Mouse (Mus musculus) MN1 (cell line): ENCODE results near the gene Cend1.
"Not testable (repeated sequence)": the region's sequence is repeated elsewhere in the genome, so short reads cannot be mapped to it uniquely, and the experiment has no call there.

Source experiments
- DNase-seq: peaks from one replicate; pipeline ENCODE4 v3.0.0-alpha.2; 2016; ENCODE audit warnings: low spot score

Cend1 gene

DNA sequence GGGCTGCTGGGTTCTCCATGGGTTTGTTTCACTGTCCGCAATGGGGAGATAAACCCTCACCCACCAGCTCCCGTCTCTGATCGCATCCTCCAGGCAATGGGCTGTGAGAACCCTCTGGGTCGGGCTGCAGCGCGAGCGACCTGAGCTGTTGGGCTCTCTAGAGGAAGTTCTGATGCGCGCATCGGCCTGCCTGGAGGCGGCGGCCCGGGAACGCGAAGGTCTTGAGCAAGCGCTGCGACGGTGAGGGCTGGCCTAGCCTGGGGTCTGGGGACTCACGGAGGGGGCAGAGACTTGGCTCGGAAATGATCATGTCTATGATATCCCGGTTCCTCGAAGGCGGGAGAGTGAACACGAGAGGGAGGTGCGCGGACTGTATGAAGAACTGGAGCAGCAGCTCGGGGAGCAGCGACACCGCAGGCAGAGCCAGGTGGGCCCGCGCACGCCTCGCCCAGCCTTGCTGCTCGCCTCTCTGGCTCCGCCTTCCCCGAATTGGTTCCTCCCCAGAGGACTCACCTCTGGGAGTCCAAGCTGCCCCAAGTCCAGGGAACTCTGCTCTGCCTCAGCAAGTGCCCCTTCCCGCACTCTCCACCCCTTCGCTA lies 35.4 kb upstream of the Cend1 start:
- no peak for DNase-seq

GRCm38 (mm10) chr7:141463824-141464602 lies 34.7 kb upstream of the Cend1 start:
- no peak for DNase-seq

GRCm38 (mm10) chr7:141462333-141462821 lies 33.1 kb upstream of the Cend1 start:
- no peak for DNase-seq

DNA sequence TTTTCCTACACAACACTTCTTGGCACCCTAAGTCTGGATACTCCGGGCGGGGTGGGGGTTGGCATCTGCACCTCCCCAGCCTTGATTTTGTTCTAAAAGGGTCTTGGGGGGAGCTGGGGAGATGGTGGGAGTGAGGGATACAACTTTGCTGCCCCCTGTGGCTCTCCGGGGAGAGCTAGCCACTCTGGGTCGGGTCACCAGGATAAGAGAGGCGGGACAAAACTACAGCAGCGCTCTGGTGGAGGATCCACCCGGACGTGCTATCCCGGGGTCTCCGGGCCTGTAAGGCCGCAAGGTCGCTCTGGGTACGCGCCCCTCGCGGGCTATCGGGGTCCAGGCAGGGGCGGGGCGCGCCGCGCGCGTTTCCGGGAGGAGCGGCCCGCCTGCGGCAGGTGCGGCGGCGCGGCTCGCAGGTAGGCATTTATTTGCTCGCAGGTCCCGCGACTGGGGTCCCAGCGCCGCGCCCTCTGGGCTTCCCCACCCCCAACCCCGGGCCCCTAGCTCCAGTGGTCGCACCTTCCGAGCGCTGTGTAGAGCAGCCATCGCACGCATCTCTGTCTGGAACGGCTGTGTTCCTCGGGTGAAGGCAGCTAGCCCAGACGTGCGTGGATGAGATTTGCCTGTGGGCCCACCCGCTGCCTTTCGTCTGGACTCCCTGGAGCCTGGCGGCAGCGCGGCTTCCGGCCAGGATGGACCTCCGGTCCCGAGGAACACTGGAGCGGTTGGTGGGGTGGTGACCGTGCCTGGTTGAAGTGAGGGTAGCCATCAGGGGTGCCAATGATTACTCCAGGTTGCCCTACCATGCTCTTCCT lies 32.4 kb upstream of the Cend1 start:
- DNase-seq, result peak; percentile 49

DNA sequence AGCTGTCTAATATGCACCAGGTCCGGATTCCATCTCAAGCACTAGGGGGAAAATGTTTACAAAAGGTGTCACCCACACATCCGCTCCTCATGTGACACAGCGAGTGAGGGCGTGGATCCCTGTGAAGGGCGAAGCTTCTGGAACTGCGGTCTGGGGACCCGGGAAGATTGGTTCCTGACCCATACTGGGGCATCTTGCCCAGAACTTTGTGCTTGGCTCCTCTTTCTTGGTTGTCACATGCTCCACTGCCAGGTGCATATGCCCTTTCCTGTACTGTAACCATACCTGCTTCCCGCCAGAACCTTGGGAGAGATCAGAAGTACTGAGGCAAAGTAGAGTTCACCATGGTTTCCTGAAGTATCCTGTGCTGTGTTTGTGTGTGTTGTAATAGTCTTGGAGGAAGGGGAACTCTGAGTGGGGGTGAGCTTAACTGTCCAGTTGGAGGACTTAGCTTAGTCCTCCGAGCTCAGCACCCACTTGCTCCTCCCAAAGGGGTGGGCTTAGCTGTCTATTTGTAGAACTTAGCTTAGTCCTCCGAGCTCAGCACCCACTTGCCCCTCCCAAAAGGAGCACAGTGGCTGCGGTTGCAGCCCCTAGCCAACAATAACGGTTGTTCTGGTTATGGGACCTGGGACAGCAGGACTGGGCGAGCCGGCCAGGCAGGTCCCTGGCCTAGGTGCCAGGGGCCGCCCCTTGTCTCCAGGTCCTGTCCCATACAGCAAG lies 31.3 kb upstream of the Cend1 start, which contains the start of gene Cracr2b:
Gene Cracr2b, plus strand, starts transcription at position 704 of the 723 bp plus-strand sequence.
- no peak for DNase-seq

DNA sequence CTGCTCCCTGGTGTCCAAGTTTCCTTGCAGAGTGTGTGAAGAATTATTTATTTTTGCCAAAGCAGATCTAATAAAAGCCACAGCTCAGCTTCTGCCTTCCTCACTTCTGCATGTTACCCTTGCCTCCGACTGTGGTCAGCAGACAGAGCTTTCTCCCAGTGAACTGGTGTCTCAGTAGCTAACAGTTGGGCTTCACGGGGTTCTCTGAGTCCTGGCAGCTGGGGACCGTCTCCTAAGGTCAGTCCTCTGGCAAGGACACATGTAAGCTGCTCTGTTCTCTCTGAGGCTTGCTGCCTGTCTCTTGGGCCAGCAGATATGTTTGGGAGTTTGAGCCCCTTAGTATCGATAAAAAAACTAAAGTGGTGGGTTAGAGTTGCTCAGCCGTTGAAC lies 30.7 kb upstream of the Cend1 start:
- no peak for DNase-seq

DNA sequence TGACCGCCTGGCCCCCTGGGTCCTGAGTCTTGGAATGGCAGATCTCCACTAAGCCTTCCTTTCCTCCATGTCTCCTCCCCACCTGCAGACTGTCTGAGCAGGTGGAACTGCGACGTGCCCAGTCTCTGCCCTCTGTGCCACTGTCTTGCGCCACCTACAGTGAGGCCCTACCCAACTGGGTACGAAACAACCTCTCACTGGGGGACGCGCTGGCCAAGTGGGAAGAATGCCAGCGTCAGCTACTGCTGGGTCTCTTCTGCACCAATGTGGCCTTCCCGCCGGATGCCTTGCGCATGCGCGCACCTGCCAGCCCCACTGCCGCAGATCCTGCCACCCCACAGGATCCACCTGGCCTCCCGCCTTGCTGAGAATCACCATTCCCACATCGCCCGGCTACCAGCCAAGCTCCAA lies 30.0 kb upstream of the Cend1 start:
- DNase-seq, result no peak

- DNase-seq, result no peak
These were observed 29.4 kb upstream of the Cend1 start for GRCm38 (mm10) chr7:141458661-141459060.

- peak; percentile 68 for DNase-seq
These were observed 28.8 kb upstream of the Cend1 start for GRCm38 (mm10) chr7:141457986-141458660.

- DNase-seq, result no peak
These were observed 27.9 kb upstream of the Cend1 start for GRCm38 (mm10) chr7:141457236-141457635.

DNA sequence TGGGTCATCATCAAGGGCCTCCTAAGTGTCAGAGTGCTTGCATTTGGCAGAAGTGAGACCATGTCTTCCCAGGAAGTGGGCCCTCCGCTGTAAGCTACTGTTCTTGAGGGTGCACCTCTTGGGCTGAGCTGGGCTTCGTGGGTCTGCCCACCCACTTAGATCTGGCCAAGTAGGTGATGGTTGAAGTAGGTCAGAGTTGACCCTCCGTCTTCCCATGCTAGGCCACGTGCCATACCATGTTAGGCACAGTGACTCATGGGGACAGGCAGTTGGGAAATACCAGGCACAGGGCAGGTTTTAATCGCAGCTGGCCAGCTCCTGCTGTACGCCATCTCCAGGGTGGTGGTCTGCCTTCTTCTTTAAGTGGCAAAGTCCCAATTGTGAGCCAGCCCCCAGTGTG lies 27.4 kb upstream of the Cend1 start:
- no peak for DNase-seq

- DNase-seq, result peak; percentile 82
These were observed 26.5 kb upstream of the Cend1 start for GRCm38 (mm10) chr7:141455610-141456314.

GRCm38 (mm10) chr7:141454967-141455551 lies 25.8 kb upstream of the Cend1 start, which contains the start of gene Pnpla2:
Pnpla2 (plus strand) TSS chr7:141455198.
- peak; percentile 93 for DNase-seq

GRCm38 (mm10) chr7:141453636-141454035 lies 24.3 kb upstream of the Cend1 start:
- DNase-seq, result no peak

DNA sequence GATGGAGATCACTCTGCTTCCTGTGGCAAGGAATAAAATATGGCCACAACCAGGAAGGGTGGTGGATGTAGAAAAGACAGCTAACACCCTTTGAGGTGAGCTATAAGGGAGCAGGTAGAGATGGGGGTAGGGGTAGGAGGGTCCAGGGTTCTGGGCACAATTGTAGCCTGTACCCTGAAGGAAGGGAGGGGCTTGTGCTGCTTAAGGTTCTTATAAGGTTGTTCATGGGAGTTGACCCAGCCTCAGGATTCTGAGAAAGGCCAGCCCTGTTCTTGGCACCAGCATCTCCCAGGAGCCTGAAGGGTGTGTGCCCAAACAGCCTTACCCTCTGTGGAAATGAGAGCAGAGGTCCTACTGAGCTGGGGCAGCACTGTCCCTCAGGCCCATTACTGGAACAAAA lies 22.6 kb upstream of the Cend1 start:
- no peak for DNase-seq

GRCm38 (mm10) chr7:141447110-141447991 lies 18.1 kb upstream of the Cend1 start, which contains the start of gene Rplp2:
Rplp2 (plus strand) TSS chr7:141447370.
- DNase-seq, result peak; percentile 91

DNA sequence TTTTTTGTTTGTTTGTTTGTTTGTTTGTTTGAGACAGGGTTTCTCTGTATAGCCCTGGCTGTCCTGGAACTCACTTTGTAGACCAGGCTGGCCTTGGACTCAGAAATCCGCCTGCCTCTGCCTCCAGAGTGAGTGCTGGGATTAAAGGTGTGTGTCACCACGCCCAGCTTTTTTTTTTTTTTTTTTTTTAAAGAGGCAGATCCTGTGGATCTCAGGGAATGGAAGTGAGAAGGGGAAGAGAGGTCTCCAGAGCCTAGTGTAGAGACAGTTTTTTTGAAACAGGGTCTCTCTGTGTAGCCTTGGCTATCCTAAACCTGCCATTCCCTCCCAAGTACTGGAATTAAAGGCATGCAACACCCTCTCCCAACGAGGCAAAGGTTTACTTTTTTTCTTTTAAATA lies 17.1 kb upstream of the Cend1 start:
- DNase-seq, result not testable (repeated sequence)

- DNase-seq, result peak; percentile 80
These were observed 14.5 kb upstream of the Cend1 start, which contains the start of gene Pidd1 for GRCm38 (mm10) chr7:141443828-141444237. Pidd1 (minus strand) TSS chr7:141444025.
